Mouse (Mus musculus): ENCODE results near the gene Zfp668. TPM values are rescaled to one million over a fixed set of nuclear protein-coding genes. Genes with fewer than 3 reads are reported as not detected.
A peak's percentile ranks its signal among the peaks of the same experiment; 100 is the strongest.

The Zfp668 gene
- polyA plus RNA-seq, 1 experiment: 12.1 TPM

- Histone ChIP-seq H3ac (ENCODE audit: control insufficient read depth, insufficient read length, low read depth) (no peak overlapping the region), H3K79me2 (ENCODE audit: control insufficient read depth, insufficient read depth) (no peaks in the 10 kb centered on the region), H3K4me3 (ENCODE audit: insufficient read depth, poor library complexity, severe bottlenecking) (no peak overlapping the region), H3K27me3 (ENCODE audit: control insufficient read depth, insufficient read depth, insufficient read length) (no peaks in the 10 kb centered on the region), H3K79me3 (ENCODE audit: low read depth) (no peaks in the 10 kb centered on the region), H3K36me3 (ENCODE audit: control insufficient read depth, insufficient read depth) (no peaks in the 10 kb centered on the region)
- TF ChIP-seq MYOD1 (IDR thresholded peaks at IDR 0.05; ENCODE audit: control insufficient read depth, insufficient read length, low read depth) (no peak), MYOG (IDR thresholded peaks at IDR 0.05; ENCODE audit: control insufficient read depth, extremely low read depth, insufficient read length) (no peak), FOSL1 (IDR thresholded peaks at IDR 0.05; ENCODE audit: insufficient read depth, low read length, poor library complexity, severe bottlenecking) (no peak), MAX (IDR thresholded peaks at IDR 0.05) (no peak), CTCF (IDR thresholded peaks at IDR 0.05; ENCODE audit: control insufficient read depth, insufficient read depth, insufficient read length) (peak; percentile 42), CEBPB (IDR thresholded peaks at IDR 0.05; ENCODE audit: low read depth) (no peak), USF1 (IDR thresholded peaks at IDR 0.05; ENCODE audit: low read depth) (no peak)
These were observed 60.4 kb downstream of the Zfp668 start for GRCm38 (mm10) chr7:127815954-127816821.

- Histone ChIP-seq H3K36me3 (ENCODE audit: control insufficient read depth, insufficient read depth) (no peaks in the 10 kb centered on the region), H3K27me3 (ENCODE audit: control insufficient read depth, insufficient read depth, insufficient read length) (peaks cover 4% of the 10 kb centered on the region), H3K4me3 (ENCODE audit: insufficient read depth, poor library complexity, severe bottlenecking) (no peak overlapping the region)
These were observed 61.4 kb downstream of the Zfp668 start for GRCm38 (mm10) chr7:127815116-127815665.

GRCm38 (mm10) chr7:127814241-127814921 lies 62.2 kb downstream of the Zfp668 start:
- no peaks in the 10 kb centered on the region for H3K79me3 ChIP-seq (ENCODE audit: low read depth)
- no peaks in the 10 kb centered on the region for H3K36me3 ChIP-seq (ENCODE audit: control insufficient read depth, insufficient read depth)
- H3K27me3 ChIP-seq (ENCODE audit: control insufficient read depth, insufficient read depth, insufficient read length): peaks cover 4% of the 10 kb centered on the region
- H3ac ChIP-seq (ENCODE audit: control insufficient read depth, insufficient read length, low read depth): no peak overlapping the region
- no peaks in the 10 kb centered on the region for H3K79me2 ChIP-seq (ENCODE audit: control insufficient read depth, insufficient read depth)
- TF ChIP-seq MYOG (IDR thresholded peaks at IDR 0.05; ENCODE audit: control insufficient read depth, extremely low read depth, insufficient read length) (no peak), MYOD1 (IDR thresholded peaks at IDR 0.05; ENCODE audit: control insufficient read depth, insufficient read length, low read depth) (no peak), MAX (IDR thresholded peaks at IDR 0.05) (no peak), USF1 (IDR thresholded peaks at IDR 0.05; ENCODE audit: low read depth) (no peak), CEBPB (IDR thresholded peaks at IDR 0.05; ENCODE audit: low read depth) (no peak), FOSL1 (IDR thresholded peaks at IDR 0.05; ENCODE audit: insufficient read depth, low read length, poor library complexity, severe bottlenecking) (no peak), CTCF (IDR thresholded peaks at IDR 0.05; ENCODE audit: control insufficient read depth, insufficient read depth, insufficient read length) (no peak)
- no peak overlapping the region for H3K4me3 ChIP-seq (ENCODE audit: insufficient read depth, poor library complexity, severe bottlenecking)

More at GRCm38 (mm10) chr7:127815116-127815665, 61.4 kb downstream of the Zfp668 start:
- TF ChIP-seq FOSL1 (IDR thresholded peaks at IDR 0.05; ENCODE audit: insufficient read depth, low read length, poor library complexity, severe bottlenecking): no peak
- TF ChIP-seq CTCF (IDR thresholded peaks at IDR 0.05; ENCODE audit: control insufficient read depth, insufficient read depth, insufficient read length): no peak
- no peak for TF ChIP-seq CEBPB (IDR thresholded peaks at IDR 0.05; ENCODE audit: low read depth)
- no peak for TF ChIP-seq USF1 (IDR thresholded peaks at IDR 0.05; ENCODE audit: low read depth)
- no peak for TF ChIP-seq MYOD1 (IDR thresholded peaks at IDR 0.05; ENCODE audit: control insufficient read depth, insufficient read length, low read depth)
- no peak for TF ChIP-seq MAX (IDR thresholded peaks at IDR 0.05)
- TF ChIP-seq MYOG (IDR thresholded peaks at IDR 0.05; ENCODE audit: control insufficient read depth, extremely low read depth, insufficient read length): no peak
- Histone ChIP-seq H3K79me3 (ENCODE audit: low read depth) (no peaks in the 10 kb centered on the region), H3ac (ENCODE audit: control insufficient read depth, insufficient read length, low read depth) (no peak overlapping the region), H3K79me2 (ENCODE audit: control insufficient read depth, insufficient read depth) (no peaks in the 10 kb centered on the region)

- Histone ChIP-seq H3K36me3 (ENCODE audit: control insufficient read depth, insufficient read depth) (no peaks in the 10 kb centered on the region), H3K79me3 (ENCODE audit: low read depth) (no peaks in the 10 kb centered on the region), H3K79me2 (ENCODE audit: control insufficient read depth, insufficient read depth) (no peaks in the 10 kb centered on the region)
These were observed 62.8 kb downstream of the Zfp668 start for GRCm38 (mm10) chr7:127813821-127814220.

More at GRCm38 (mm10) chr7:127813821-127814220, 62.8 kb downstream of the Zfp668 start:
- no peak overlapping the region for H3K4me3 ChIP-seq (ENCODE audit: insufficient read depth, poor library complexity, severe bottlenecking)
- TF ChIP-seq CEBPB (IDR thresholded peaks at IDR 0.05; ENCODE audit: low read depth): no peak
- TF ChIP-seq USF1 (IDR thresholded peaks at IDR 0.05; ENCODE audit: low read depth): no peak
- no peak for TF ChIP-seq MAX (IDR thresholded peaks at IDR 0.05)
- TF ChIP-seq MYOG (IDR thresholded peaks at IDR 0.05; ENCODE audit: control insufficient read depth, extremely low read depth, insufficient read length): no peak
- TF ChIP-seq MYOD1 (IDR thresholded peaks at IDR 0.05; ENCODE audit: control insufficient read depth, insufficient read length, low read depth): no peak
- no peak for TF ChIP-seq FOSL1 (IDR thresholded peaks at IDR 0.05; ENCODE audit: insufficient read depth, low read length, poor library complexity, severe bottlenecking)
- no peak for TF ChIP-seq CTCF (IDR thresholded peaks at IDR 0.05; ENCODE audit: control insufficient read depth, insufficient read depth, insufficient read length)
- peaks cover 4% of the 10 kb centered on the region for H3K27me3 ChIP-seq (ENCODE audit: control insufficient read depth, insufficient read depth, insufficient read length)
- no peak overlapping the region for H3ac ChIP-seq (ENCODE audit: control insufficient read depth, insufficient read length, low read depth)

Other genes with a start within 250 kb of the Zfp668 start
- 132 TPM for gene Bcl7c, start 167.9 kb downstream of the Zfp668 start, polyA plus RNA-seq (2012; fragmentation: generic; extraction: Trizol)
- gene Ctf1, start 164.1 kb downstream of the Zfp668 start, polyA plus RNA-seq (2012; fragmentation: generic; extraction: Trizol): 9.2 TPM
- gene Ctf2, start 144.7 kb downstream of the Zfp668 start, polyA plus RNA-seq (2012; fragmentation: generic; extraction: Trizol): 0.13 TPM
- 26.9 TPM for gene Fbxl19, start 132.3 kb downstream of the Zfp668 start, polyA plus RNA-seq (2012; fragmentation: generic; extraction: Trizol)
- gene Orai3, start 107.0 kb downstream of the Zfp668 start, polyA plus RNA-seq (2012; fragmentation: generic; extraction: Trizol): 15.0 TPM
- gene Setd1a, start 100.2 kb downstream of the Zfp668 start, polyA plus RNA-seq (2012; fragmentation: generic; extraction: Trizol): 20.9 TPM
- gene Gm49388, start 91.2 kb downstream of the Zfp668 start, polyA plus RNA-seq (2012; fragmentation: generic; extraction: Trizol): 1.4 TPM
- 8.3 TPM for gene Hsd3b7, start 76.2 kb downstream of the Zfp668 start, polyA plus RNA-seq (2012; fragmentation: generic; extraction: Trizol)
- 50.8 TPM for gene Stx4a, start 52.5 kb downstream of the Zfp668 start, polyA plus RNA-seq (2012; fragmentation: generic; extraction: Trizol)
- gene Stx1b, start 52.3 kb downstream of the Zfp668 start, polyA plus RNA-seq (2012; fragmentation: generic; extraction: Trizol): 0.01 TPM
- 15.2 TPM for gene Zfp646, start 607 bp downstream of the Zfp668 start, polyA plus RNA-seq (2012; fragmentation: generic; extraction: Trizol)
- gene Prss53, start 14.1 kb upstream of the Zfp668 start, polyA plus RNA-seq (2012; fragmentation: generic; extraction: Trizol): 0.50 TPM
- gene Gm21974, start 18.6 kb upstream of the Zfp668 start, polyA plus RNA-seq (2012; fragmentation: generic; extraction: Trizol): not detected
- 82.3 TPM for gene Vkorc1, start 18.8 kb upstream of the Zfp668 start, polyA plus RNA-seq (2012; fragmentation: generic; extraction: Trizol)
- gene Bckdk, start 27.3 kb upstream of the Zfp668 start, polyA plus RNA-seq (2012; fragmentation: generic; extraction: Trizol): 52.4 TPM
- 18.7 TPM for gene Kat8, start 35.7 kb upstream of the Zfp668 start, polyA plus RNA-seq (2012; fragmentation: generic; extraction: Trizol)
- not detected for gene Prss8, start 53.3 kb upstream of the Zfp668 start, polyA plus RNA-seq (2012; fragmentation: generic; extraction: Trizol)
- gene Prss36, start 69.9 kb upstream of the Zfp668 start, polyA plus RNA-seq (2012; fragmentation: generic; extraction: Trizol): 4.7 TPM
- gene Fus, start 90.6 kb upstream of the Zfp668 start, polyA plus RNA-seq (2012; fragmentation: generic; extraction: Trizol): 468 TPM
- gene Pycard, start 117.0 kb upstream of the Zfp668 start, polyA plus RNA-seq (2012; fragmentation: generic; extraction: Trizol): 0.16 TPM
- gene Trim72, start 127.1 kb upstream of the Zfp668 start, polyA plus RNA-seq (2012; fragmentation: generic; extraction: Trizol): 0.83 TPM
- gene Itgam, start 185.8 kb upstream of the Zfp668 start, polyA plus RNA-seq (2012; fragmentation: generic; extraction: Trizol): not detected
- not detected for gene Gm49368, start 185.9 kb upstream of the Zfp668 start, polyA plus RNA-seq (2012; fragmentation: generic; extraction: Trizol)